Mouse (Mus musculus) left cerebral cortex, adult 11 months (tissue): Measurements from ENCODE around the gene Jmjd8.

Source experiments
- DNase-seq: peaks from one replicate; pipeline ENCODE4 v3.0.0; 2022; ENCODE audit warnings: low spot score

Gene Jmjd8

GRCm38 (mm10) chr17:25832436-25833290 lies 4.0 kb downstream of the Jmjd8 start:
- peak; percentile 99 for DNase-seq

- DNase-seq: peak; percentile 82
These were observed 4.6 kb downstream of the Jmjd8 start, which contains the start of gene Stub1 for GRCm38 (mm10) chr17:25833291-25833663. Gene Stub1, minus strand, starts transcription at chr17:25833404.

GRCm38 (mm10) chr17:25833961-25834594 lies 5.4 kb downstream of the Jmjd8 start:
- DNase-seq: no peak

DNA sequence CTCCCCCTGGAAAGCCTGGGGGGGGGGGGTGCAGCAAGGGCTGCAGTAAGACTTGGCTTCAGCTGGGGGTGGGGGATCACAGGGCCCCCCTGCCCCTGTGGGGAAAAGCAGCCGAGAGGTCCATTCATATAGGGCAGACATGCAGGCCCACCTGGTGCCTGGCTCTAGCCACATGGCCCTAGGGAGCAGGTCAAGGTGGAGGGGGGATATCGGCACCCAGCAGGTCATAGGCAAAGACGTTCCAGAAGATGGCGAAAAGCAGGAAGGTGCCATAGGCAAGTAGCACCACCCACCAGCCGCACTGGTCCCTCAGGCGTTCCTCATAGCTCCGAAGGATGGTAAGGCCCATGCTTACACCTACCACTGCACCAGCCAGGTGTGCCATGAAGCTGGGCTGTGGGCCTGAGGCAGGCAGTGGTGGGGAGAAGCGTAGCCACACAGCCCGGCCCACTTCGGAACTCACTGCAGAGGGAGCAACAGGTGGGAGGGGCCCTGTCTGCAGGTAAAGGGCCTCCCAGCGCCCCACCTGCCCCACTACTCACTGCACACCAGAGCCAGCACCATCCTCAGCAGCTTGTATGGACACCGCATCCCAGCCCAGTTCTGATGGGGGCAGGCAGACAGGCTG lies 6.0 kb downstream of the Jmjd8 start:
- no peak for DNase-seq

- no peak for DNase-seq
These were observed 6.6 kb downstream of the Jmjd8 start for GRCm38 (mm10) chr17:25835301-25835700.

- no peak for DNase-seq
These were observed 7.1 kb downstream of the Jmjd8 start for GRCm38 (mm10) chr17:25835816-25836215.

GRCm38 (mm10) chr17:25836397-25837075 lies 7.9 kb downstream of the Jmjd8 start:
- no peak for DNase-seq

GRCm38 (mm10) chr17:25837076-25837410 lies 8.4 kb downstream of the Jmjd8 start, which contains the start of gene Rhbdl1:
Gene Rhbdl1, minus strand, starts transcription at chr17:25837295.
- DNase-seq: peak; percentile 81

DNA sequence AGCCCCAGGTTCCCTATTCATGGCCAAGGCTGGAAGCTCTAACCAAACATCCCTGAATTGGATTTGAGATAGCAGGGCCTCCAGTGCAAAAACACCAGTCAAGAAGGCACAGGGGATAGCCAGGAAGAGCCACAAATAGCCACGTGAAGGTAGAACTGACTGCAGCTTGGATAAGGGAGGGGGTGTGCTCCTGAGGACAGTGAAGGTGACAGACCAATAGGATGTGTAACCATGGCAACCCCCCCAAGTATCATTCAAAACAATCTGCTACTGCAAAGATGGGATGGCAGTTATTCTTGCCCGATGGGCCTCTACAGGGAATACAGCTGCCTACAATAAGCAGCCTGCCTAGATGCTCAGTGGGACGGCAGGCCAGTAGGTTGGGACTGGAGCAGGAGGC lies 8.9 kb downstream of the Jmjd8 start:
- DNase-seq: no peak

DNA sequence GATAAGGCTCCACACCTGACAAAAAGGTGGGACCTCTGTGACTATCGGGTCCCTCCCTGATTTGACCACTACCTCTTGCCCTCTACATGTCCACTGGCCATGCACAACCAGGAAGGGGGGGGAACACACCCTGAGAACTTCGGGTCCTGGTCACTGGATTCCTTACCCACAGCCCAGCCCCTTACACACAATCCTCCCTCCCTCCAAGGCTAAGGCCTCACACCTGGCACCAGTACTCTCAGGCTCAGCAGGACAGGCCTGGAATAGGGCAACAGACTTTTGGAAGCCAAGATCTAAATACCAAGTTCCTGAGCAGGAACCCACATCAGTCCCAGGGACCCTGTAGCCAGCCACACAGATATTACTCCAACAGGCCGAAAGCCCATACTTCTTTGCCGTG lies 10.2 kb downstream of the Jmjd8 start:
- DNase-seq: no peak

DNA sequence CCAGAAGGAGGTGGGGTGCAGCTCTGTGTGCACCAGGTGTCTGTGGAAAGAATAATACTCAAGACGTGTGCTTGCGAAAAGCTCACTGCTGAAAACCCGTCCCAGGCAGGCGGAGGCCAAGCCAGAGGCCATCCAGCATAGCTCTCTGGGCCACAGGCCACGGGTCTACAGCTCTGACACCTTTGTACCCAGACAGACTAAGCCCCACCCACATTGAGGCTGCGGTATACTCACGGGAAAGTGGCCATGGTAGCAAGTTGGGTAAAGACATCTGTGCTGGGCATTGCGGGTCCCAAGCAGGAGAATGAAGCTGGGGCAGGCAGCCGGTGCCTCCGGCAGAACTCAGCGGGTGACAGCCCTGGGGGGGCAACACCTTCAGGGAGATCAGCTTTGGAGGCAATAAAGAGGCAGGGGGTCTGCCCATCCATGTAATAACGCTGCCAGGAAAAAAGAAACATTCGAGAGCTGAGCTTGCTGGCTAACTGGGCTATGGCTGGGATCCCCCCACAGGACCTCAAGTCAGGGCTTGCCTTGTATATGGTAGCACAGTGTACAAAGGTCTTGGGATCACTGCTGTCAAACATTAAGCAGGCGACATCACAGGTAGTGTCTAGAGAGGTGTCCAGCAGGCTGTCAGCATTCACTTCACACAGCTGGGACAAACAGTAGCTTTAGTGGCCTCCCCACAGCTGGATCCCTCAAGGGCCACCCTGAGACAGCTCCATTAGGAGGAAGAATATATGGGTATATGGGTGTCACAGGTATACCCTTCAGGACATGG lies 11.0 kb downstream of the Jmjd8 start:
- no peak for DNase-seq

- DNase-seq: no peak
These were observed 11.9 kb downstream of the Jmjd8 start for GRCm38 (mm10) chr17:25840519-25840918.

GRCm38 (mm10) chr17:25841117-25841880 lies 12.6 kb downstream of the Jmjd8 start, which contains the start of gene Gm20683:
Gene Gm20683, minus strand, starts transcription at chr17:25841763.
- DNase-seq: no peak

DNA sequence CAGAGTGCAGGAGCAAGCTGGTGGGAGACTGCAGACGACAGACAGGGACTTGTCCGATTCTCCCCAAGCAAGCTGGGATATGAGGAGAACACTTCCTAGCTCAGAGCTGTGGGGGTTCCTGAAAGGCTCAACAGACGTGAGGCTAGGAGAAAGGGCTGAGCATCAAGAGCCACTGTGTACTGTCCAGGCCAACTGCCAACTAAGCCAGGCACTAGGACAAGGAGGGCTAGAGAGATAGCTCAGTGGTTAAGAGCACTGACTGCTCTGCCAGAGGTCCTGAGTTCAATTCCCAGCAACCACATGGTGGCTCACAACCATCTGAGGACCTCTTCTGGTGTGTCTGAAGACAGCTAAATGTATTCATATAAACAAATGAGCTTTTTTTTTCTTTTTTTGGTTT lies 13.8 kb downstream of the Jmjd8 start:
- no peak for DNase-seq

DNA sequence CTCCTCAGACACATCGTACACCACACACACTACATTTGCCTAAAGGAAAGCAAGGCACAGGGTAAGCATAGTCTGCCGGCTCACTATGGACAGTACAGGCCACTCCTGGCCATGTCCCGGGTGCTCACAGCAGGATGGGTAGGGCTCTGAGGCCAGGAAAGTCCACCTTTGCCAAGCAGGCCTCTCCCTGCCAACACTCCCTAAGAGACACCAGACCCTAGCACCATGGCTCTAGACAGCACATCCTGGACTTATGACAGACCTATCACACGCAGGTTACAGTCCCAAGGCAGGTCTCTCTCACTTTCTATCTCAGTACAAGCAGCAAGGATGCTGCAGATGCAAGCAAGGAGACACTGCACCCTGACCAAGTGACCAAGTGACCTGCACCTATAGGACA lies 14.5 kb downstream of the Jmjd8 start:
- DNase-seq: no peak

DNA sequence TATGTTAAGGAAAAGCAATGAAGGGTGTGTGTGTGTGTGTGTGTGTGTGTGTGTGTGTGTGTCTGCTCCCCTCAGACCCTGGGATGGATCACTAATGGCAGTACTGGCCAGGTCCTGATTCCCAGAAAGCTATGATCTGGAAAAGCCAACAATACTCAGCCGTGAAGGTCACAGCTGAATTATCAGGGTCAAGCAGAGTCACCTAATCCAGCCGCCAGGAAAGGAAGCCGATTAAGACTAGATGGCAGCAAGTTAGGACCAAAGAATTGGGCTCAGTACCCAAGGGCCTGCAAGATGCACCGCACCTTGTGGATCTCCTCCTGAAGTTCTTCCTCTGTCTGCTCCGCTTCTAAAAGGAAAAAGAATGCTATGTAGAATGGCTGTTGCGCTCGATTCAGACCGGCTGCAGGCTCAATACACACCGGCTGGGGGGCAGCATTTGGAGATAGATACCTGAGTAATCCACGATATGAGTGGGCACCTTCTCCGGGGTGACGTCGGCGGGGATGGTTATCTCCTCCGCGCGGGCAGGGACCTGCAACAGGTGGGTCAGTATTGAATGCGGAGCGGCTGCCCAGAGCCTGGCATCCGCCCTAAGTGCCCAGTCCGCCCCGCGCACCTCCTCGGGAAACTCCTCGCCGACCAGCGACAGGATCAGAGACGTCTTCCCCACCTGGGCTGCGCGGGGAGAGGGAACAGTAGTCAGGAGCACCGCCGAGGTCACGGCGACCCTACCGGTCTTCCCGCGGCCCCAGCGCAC lies 15.1 kb downstream of the Jmjd8 start:
- no peak for DNase-seq

GRCm38 (mm10) chr17:25844396-25844901 lies 15.8 kb downstream of the Jmjd8 start, which contains the start of gene Rhot2:
Gene Rhot2, minus strand, starts transcription at chr17:25844851.
- DNase-seq: peak; percentile 90

- no peak for DNase-seq
These were observed 31.6 kb downstream of the Jmjd8 start for GRCm38 (mm10) chr17:25860229-25860628.

- DNase-seq: peak; percentile 91
These were observed 32.4 kb downstream of the Jmjd8 start, which contains the start of gene Wdr90 for GRCm38 (mm10) chr17:25860832-25861703. Gene Wdr90, minus strand, starts transcription at chr17:25861501.
